Mouse (Mus musculus) splenic B cell, adult 2 months (primary cell): ENCODE results near the gene Acap3.

Experiments used
- DNase-seq: peaks from one replicate; pipeline ENCODE4 v3.0.0-alpha.2; 2011; ENCODE audit warnings: low read depth, low spot score
- H3K27me3 ChIP-seq: 2 replicates; pipeline ENCODE4 v1.6.1; 2012; ENCODE audit warnings: mild to moderate bottlenecking, low read length, moderate library complexity, mixed read lengths; ENCODE audit not compliant: control insufficient read depth, poor library complexity, insufficient read depth, severe bottlenecking
- H3K36me3 ChIP-seq: 2 replicates; pipeline ENCODE4 v1.6.1; 2012; ENCODE audit warnings: mild to moderate bottlenecking, low read length, moderate library complexity, mixed read lengths; ENCODE audit not compliant: control insufficient read depth, poor library complexity, insufficient read depth, severe bottlenecking

Gene Acap3

GRCm38 (mm10) chr4:155861787-155862186 lies 29.8 kb upstream of the Acap3 start:
- no peaks in the 10 kb centered on the region for H3K27me3 ChIP-seq
- H3K36me3 ChIP-seq, result peaks cover 3% of the 10 kb centered on the region; the same call in 1 of the 2 replicates
- DNase-seq, result no peak

DNA sequence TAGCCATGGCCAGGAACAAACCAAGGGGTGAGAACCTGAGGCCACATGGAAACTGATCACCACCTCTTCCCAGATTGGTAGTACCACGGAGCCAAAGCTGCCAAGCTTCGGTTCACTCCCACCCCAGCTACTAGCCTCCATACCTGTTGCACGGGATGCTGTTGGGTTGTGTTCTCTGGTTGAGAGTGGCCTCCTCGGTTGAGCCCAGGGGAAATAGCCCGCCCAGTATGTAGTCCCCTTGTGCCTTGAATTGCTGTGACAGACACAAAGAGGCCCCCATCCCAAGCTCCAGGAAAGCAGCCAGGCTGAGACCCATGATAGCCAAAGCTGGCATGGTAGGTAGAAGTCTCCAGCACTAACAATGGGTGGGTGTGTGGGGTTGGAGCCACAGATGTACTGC lies 28.6 kb upstream of the Acap3 start, which contains the start of gene Tas1r3:
Gene Tas1r3 (minus strand): TSS at position 362 of the 400 bp plus-strand sequence.
- peaks cover 3% of the 10 kb centered on the region; the same call in 1 of the 2 replicates for H3K36me3 ChIP-seq
- no peaks in the 10 kb centered on the region for H3K27me3 ChIP-seq
- no peak for DNase-seq

DNA sequence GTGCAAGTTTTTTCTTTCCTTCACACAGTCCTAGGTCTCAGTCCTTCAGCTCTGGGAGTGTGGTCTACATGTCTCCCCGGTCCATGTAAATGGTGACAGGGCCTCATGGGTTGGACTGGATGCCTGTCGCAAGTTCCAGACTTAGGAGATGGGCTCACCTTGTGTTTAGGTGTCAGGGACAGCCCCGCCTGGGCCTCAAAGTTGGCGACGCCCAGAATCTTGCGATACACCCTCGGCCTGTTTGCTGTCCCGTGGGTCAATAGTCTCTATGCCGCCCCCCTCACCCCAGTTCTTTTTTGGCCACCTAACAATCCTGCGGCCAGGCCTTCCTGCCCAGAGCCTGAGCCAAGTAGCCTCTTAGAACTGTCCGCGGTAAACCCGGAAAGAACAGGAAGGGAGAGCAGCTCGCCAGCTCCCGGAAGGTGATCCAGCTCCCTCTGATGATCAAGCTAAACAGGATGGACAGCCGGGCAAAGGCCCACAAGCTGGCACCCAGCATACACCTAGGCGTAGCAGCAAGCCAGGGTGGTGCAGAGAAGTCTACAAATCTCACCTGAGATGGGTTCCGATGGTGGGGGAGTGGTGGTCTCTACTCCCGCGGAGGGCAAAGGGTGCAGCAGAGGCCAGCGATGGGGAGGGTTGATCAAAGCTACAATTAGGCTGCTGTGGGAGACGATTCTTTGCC lies 22.9 kb upstream of the Acap3 start:
- Histone ChIP-seq H3K36me3 (peaks cover 5% of the 10 kb centered on the region; the same call in 1 of the 2 replicates), H3K27me3 (no peaks in the 10 kb centered on the region)
- no peak for DNase-seq

DNA sequence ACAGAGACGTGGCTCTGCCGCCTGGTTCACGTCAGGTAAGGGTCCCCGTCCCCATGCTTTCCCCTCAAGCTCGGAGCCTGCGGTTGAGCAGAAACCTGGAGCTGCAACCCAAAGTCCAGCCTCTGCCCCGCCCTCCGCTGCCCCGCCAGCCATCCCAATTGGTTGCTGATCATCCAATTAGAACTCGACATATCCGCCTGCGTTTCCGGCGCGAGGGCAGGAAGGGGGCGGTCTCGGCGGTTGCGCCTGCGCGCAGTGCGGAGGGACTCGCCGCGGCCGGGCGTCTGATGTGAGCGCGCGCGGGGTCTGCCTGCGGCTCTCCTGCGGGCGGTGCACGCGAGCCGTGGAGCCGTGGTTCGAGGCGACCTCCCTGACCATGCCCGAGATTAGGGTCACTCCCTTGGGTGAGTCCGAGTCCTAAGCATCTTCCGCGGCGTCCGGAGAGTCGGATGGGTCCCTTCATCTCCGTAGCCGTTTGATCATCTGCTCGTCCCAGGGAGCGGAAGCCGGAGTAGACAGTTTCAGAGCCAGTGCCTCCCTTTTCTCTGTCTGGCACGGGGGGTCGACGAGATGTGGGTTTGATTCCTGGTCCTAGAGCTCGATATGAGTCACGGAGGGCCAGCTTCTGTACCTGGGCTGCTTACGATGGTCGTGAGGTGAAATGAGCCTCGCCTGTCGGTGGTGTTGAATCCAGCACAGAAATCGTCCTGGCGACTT lies 22.1 kb upstream of the Acap3 start, which contains the start of the genes Cptp and Ints11:
Gene Cptp (minus strand): TSS at position 124 of the 717 bp plus-strand sequence.
Gene Ints11 (plus strand): TSS at position 230 of the 717 bp plus-strand sequence.
- peak; percentile 95 for DNase-seq
- no peaks in the 10 kb centered on the region for H3K27me3 ChIP-seq
- peaks cover 5% of the 10 kb centered on the region; the same call in 1 of the 2 replicates for H3K36me3 ChIP-seq

DNA sequence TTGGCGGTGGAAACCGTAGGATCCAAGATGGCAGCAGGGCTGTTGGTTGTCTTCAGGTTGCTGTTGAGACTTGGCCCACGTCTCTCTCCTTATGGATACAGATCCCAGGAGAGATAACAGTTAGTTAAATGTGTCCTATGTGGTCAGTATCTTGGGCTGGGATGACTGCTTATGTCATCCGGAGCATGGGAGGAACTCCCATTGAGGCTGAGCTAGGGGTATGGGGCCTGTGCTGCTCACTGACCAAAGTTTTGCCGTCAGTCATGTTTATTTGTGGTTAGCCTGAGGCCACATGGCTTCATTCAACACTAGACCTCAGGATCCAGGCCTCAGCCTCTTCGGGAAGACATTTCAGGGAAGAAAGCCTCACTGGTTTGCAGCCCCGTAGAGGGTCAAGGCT lies 20.2 kb upstream of the Acap3 start:
- Histone ChIP-seq H3K27me3 (no peaks in the 10 kb centered on the region), H3K36me3 (peaks cover 5% of the 10 kb centered on the region; the same call in 1 of the 2 replicates)
- no peak for DNase-seq

- DNase-seq, result no peak
- no peaks in the 10 kb centered on the region for H3K27me3 ChIP-seq
- H3K36me3 ChIP-seq, result peaks cover 16% of the 10 kb centered on the region
Measured at GRCm38 (mm10) chr4:155883587-155883986, 8.0 kb upstream of the Acap3 start.

- DNase-seq, result no peak
- Histone ChIP-seq H3K27me3 (no peaks in the 10 kb centered on the region), H3K36me3 (peaks cover 16% of the 10 kb centered on the region)
Measured at GRCm38 (mm10) chr4:155886330-155886729, 5.3 kb upstream of the Acap3 start.

- peaks cover 13% of the 10 kb centered on the region for H3K36me3 ChIP-seq
Measured at GRCm38 (mm10) chr4:155887674-155888073, 3.9 kb upstream of the Acap3 start.

GRCm38 (mm10) chr4:155888181-155888580 lies 3.4 kb upstream of the Acap3 start:
- H3K36me3 ChIP-seq, result peaks cover 13% of the 10 kb centered on the region
- H3K27me3 ChIP-seq, result no peaks in the 10 kb centered on the region
- no peak for DNase-seq

More at GRCm38 (mm10) chr4:155887674-155888073, 3.9 kb upstream of the Acap3 start:
- no peaks in the 10 kb centered on the region for H3K27me3 ChIP-seq
- DNase-seq, result no peak

DNA sequence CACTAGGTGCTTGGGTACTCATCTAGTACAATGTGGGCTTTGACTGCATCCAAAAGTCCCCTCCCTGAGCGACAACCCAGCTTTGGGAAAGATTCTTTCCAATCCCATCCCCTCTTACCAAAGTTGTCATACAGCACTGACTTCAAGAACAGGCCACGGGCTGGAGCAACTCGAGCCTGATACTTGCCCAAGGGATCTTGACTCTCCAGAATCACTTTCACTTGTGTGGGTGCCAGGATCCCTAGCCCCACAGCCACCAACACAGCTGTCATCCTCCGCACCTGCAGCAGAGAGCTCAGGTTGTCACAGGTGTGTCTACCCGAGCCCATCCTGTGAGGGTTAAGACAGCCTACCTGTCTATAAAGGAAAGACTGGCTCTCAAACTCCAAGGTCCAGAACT lies 2.3 kb upstream of the Acap3 start:
- H3K36me3 ChIP-seq, result peaks cover 13% of the 10 kb centered on the region
- H3K27me3 ChIP-seq, result no peaks in the 10 kb centered on the region
- DNase-seq, result no peak

GRCm38 (mm10) chr4:155891011-155891471 lies 581 bp upstream of the Acap3 start:
- H3K36me3 ChIP-seq, result peaks cover 4% of the 10 kb centered on the region
- DNase-seq, result no peak
- H3K27me3 ChIP-seq, result no peaks in the 10 kb centered on the region

- DNase-seq, result peak; percentile 88
- no peaks in the 10 kb centered on the region for H3K27me3 ChIP-seq
- H3K36me3 ChIP-seq, result peaks cover 3% of the 10 kb centered on the region
Measured at GRCm38 (mm10) chr4:155892017-155892416, 395 bp downstream of the Acap3 start.

- Histone ChIP-seq H3K27me3 (no peaks in the 10 kb centered on the region), H3K36me3 (no peaks in the 10 kb centered on the region; the same call in 1 of the 2 replicates)
- peak; percentile 53 for DNase-seq
Measured at GRCm38 (mm10) chr4:155892438-155893211, 1.0 kb downstream of the Acap3 start.

DNA sequence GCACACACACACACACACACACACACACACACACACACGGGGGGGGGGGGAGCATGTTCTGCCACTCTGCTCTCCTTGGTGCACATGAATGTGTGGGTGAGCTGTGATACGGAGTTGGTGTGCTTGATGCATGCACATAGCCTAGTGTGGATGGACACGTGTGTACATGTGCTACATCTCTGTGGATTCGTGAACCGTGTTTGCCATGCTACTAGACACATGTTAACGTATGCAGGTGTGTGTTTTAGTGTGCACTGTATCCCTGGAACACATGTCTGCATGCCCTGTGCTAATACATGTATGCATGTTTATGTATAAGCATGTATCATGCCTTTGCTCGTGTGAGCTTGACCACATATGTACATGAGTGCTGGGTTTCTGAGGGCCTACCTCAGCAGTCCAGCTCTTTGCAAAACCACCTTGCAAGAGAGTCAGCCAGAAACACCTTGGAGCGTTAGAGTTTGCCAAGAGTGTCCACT lies 1.6 kb downstream of the Acap3 start:
- Histone ChIP-seq H3K27me3 (no peaks in the 10 kb centered on the region), H3K36me3 (no peaks in the 10 kb centered on the region; the same call in 1 of the 2 replicates)
- DNase-seq, result peak; percentile 8
